Mouse (Mus musculus) neural tube, embryonic 15.5 days (tissue): ENCODE results near the gene Olfr430. TPM values are rescaled to one million over a fixed set of nuclear protein-coding genes. Genes with fewer than 3 reads are reported as not detected.

ENCODE experiments used
- ATAC-seq: fragments of 200-750 bp; cut with Nextera tagmentation; 2 replicates; pipeline ENCODE4 v1.8.0; 2017; ENCODE audit warnings: mild to moderate bottlenecking, moderate TSS enrichment, moderate library complexity; ENCODE audit not compliant: low FRiP score
- H3K27ac ChIP-seq: fragments of 300-500 bp; sonication (generic); replicated peaks from 2 replicates; pipeline ENCODE4 v1.5.1; 2015; ENCODE audit warnings: mild to moderate bottlenecking, inconsistent platforms
- H3K27me3 ChIP-seq: fragments of 300-500 bp; sonication (generic); replicated peaks from 2 replicates; pipeline ENCODE4 v1.6.1; 2015; ENCODE audit warnings: inconsistent platforms
- H3K36me3 ChIP-seq: fragments of 300-500 bp; sonication (generic); 2 replicates; pipeline ENCODE4 v1.6.1; 2015; ENCODE audit warnings: inconsistent platforms
- H3K4me1 ChIP-seq: fragments of 300-500 bp; sonication (generic); 2 replicates; pipeline ENCODE4 v1.6.1; 2015; ENCODE audit warnings: inconsistent platforms
- H3K4me2 ChIP-seq: fragments of 300-500 bp; sonication (generic); 2 replicates; pipeline ENCODE4 v1.6.1; 2015; ENCODE audit warnings: inconsistent platforms, mild to moderate bottlenecking, moderate library complexity
- H3K4me3 ChIP-seq: fragments of 300-500 bp; sonication (generic); replicated peaks from 2 replicates; pipeline ENCODE4 v1.5.1; 2015; ENCODE audit warnings: mild to moderate bottlenecking, inconsistent platforms
- H3K9ac ChIP-seq: fragments of 300-500 bp; sonication (generic); replicated peaks from 2 replicates; pipeline ENCODE4 v1.6.1; 2015; ENCODE audit warnings: mild to moderate bottlenecking, inconsistent platforms
- H3K9me3 ChIP-seq: fragments of 300-500 bp; sonication (generic); replicated peaks from 2 replicates; pipeline ENCODE4 v1.6.1; 2016; ENCODE audit warnings: inconsistent platforms
- WGBS: fragments of 180-500 bp; shearing (Covaris S2); methylation state at CpG from one replicate; pipeline ENCODE4 v1.1.7; 2015; ENCODE audit warnings: mixed read lengths; 5-methylcytosine and 5-hydroxymethylcytosine counted together
- polyA plus RNA-seq: library from polyadenylated mRNA; unstranded; fragments of >200 nt; fragmentation: Nextera tagmentation; extraction: Ambion mirVana; gene quantifications from 2 replicates; pipeline ENCODE4 v1.2.1, GENCODE M21; 2015

The Olfr430 gene
- polyA plus RNA-seq, 1 experiment from 2014 or later, result not detected

GRCm38 (mm10) chr1:174051931-174052536 is 14.4 kb upstream of the Olfr430 start:
- ATAC-seq, result no peak
- Histone ChIP-seq H3K9me3 (no peaks in the 10 kb centered on the region), H3K4me3 (no peak overlapping the region), H3K27me3 (no peaks in the 10 kb centered on the region), H3K9ac (no peak overlapping the region), H3K36me3 (no peaks in the 10 kb centered on the region), H3K4me2 (no peak overlapping the region), H3K4me1 (no peaks in the 10 kb centered on the region), H3K27ac (no peak overlapping the region)
- 90% methylated on average over 5 of the region's 5 CpGs for WGBS

- no peaks in the 10 kb centered on the region for H3K27me3 ChIP-seq
- no peaks in the 10 kb centered on the region for H3K36me3 ChIP-seq
- H3K4me1 ChIP-seq, result no peaks in the 10 kb centered on the region
- no peak overlapping the region for H3K27ac ChIP-seq
- H3K4me2 ChIP-seq, result no peak overlapping the region
- H3K9ac ChIP-seq, result no peak overlapping the region
- no peak for ATAC-seq
- no peaks in the 10 kb centered on the region for H3K9me3 ChIP-seq
- no peak overlapping the region for H3K4me3 ChIP-seq
- 94% methylated on average over 3 of the region's 3 CpGs for WGBS
Measured at GRCm38 (mm10) chr1:174052981-174053380, 13.4 kb upstream of the Olfr430 start.

GRCm38 (mm10) chr1:174055248-174055647 is 11.2 kb upstream of the Olfr430 start:
- no peak for ATAC-seq
- H3K4me3 ChIP-seq, result no peak overlapping the region
- WGBS, result 80% methylated on average over 2 of the region's 2 CpGs

DNA sequence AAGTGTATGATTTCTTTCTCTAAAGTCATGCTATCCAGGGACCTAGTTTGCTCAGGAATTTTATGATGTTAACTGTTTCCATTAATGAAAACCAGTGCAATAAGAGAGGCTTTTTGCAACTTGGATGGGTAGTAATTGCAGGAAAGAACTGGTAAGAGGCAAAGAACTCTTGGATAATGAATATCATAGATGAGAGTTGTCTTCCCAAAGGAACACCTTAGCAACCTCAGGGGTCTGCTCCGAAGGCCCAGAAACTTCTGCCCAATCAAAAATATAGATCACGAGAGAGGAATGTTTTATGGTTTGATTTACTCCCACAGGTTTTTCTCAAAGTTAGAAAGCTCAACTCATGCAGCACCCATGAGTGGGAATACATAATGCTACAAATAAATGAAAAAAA is 17.6 kb downstream of the Olfr430 start, which contains the start of gene Olfr429:
TSS of gene Olfr429 (plus strand) at position 301 of the 400 bp plus-strand sequence.
- Histone ChIP-seq H3K27ac (no peak within 1 kb of the TSS), H3K4me2 (no peak within 1 kb of the TSS)
- WGBS, result 91% methylated on average over 2 of the region's 2 CpGs

More at GRCm38 (mm10) chr1:174055248-174055647, 11.2 kb upstream of the Olfr430 start:
- Histone ChIP-seq H3K36me3 (no peaks in the 10 kb centered on the region), H3K4me1 (no peaks in the 10 kb centered on the region), H3K27me3 (no peaks in the 10 kb centered on the region), H3K9ac (no peak overlapping the region), H3K27ac (no peak overlapping the region), H3K9me3 (no peaks in the 10 kb centered on the region), H3K4me2 (no peak overlapping the region)

GRCm38 (mm10) chr1:174096591-174096990 is 30.2 kb downstream of the Olfr430 start, which contains the start of gene Olfr427:
TSS of gene Olfr427 (plus strand) at chr1:174096891.
- H3K36me3 ChIP-seq, result no peaks in the 10 kb centered on the region
- 98% methylated on average over 1 of the region's 1 CpGs for whole genome bisulfite sequencing

More for the DNA sequence above, 17.6 kb downstream of the Olfr430 start, which contains the start of gene Olfr429:
- ATAC-seq, result no peak
- no peaks in the 10 kb centered on the region for H3K9me3 ChIP-seq
- H3K4me1 ChIP-seq, result no peaks in the 10 kb centered on the region
- no peak within 1 kb of the TSS for H3K4me3 ChIP-seq
- no peaks in the 10 kb centered on the region for H3K27me3 ChIP-seq
- H3K9ac ChIP-seq, result no peak within 1 kb of the TSS
- H3K36me3 ChIP-seq, result no peaks in the 10 kb centered on the region

GRCm38 (mm10) chr1:174103735-174104134 is 37.3 kb downstream of the Olfr430 start:
- no peaks in the 10 kb centered on the region for H3K4me1 ChIP-seq
- no peak overlapping the region for H3K4me2 ChIP-seq
- no peak overlapping the region for H3K9ac ChIP-seq
- ATAC-seq, result no peak
- H3K27ac ChIP-seq, result no peak overlapping the region
- no peaks in the 10 kb centered on the region for H3K9me3 ChIP-seq
- WGBS, result 66% methylated on average over 2 of the region's 2 CpGs
- H3K4me3 ChIP-seq, result no peak overlapping the region
- no peaks in the 10 kb centered on the region for H3K27me3 ChIP-seq
- H3K36me3 ChIP-seq, result no peaks in the 10 kb centered on the region

More at GRCm38 (mm10) chr1:174096591-174096990, 30.2 kb downstream of the Olfr430 start, which contains the start of gene Olfr427:
- Histone ChIP-seq H3K27ac (no peak within 1 kb of the TSS), H3K9ac (no peak within 1 kb of the TSS), H3K4me3 (no peak within 1 kb of the TSS), H3K4me1 (no peaks in the 10 kb centered on the region), H3K4me2 (no peak within 1 kb of the TSS), H3K9me3 (no peaks in the 10 kb centered on the region), H3K27me3 (no peaks in the 10 kb centered on the region)
- no peak for ATAC-seq

- H3K4me2 ChIP-seq, result no peak within 1 kb of the TSS
- WGBS, result 54% methylated on average over 2 of the region's 2 CpGs
Measured at GRCm38 (mm10) chr1:174121062-174121461, 54.7 kb downstream of the Olfr430 start, which contains the start of gene Olfr231. TSS of gene Olfr231 (minus strand) at chr1:174121162.

More at GRCm38 (mm10) chr1:174121062-174121461, 54.7 kb downstream of the Olfr430 start, which contains the start of gene Olfr231:
- Histone ChIP-seq H3K4me3 (no peak within 1 kb of the TSS), H3K9ac (no peak within 1 kb of the TSS), H3K27ac (no peak within 1 kb of the TSS), H3K4me1 (no peaks in the 10 kb centered on the region), H3K9me3 (no peaks in the 10 kb centered on the region), H3K27me3 (no peaks in the 10 kb centered on the region), H3K36me3 (no peaks in the 10 kb centered on the region)
- no peak for ATAC-seq

Other genes with a start within 250 kb of the Olfr430 start
- 0.51 and 4.7 TPM in 2 replicates for gene Ifi211, start 153.6 kb upstream of the Olfr430 start, polyA plus RNA-seq
- gene Mndal, start 124.1 kb upstream of the Olfr430 start, polyA plus RNA-seq, result 1.1 and 11.7 TPM in 2 replicates
- 0.69 and 2.9 TPM in 2 replicates for gene Ifi203, start 123.9 kb upstream of the Olfr430 start, polyA plus RNA-seq
- 0.41 TPM in 1 of 2 replicates, not detected in the other for gene Ifi202b, start 83.9 kb upstream of the Olfr430 start, polyA plus RNA-seq
- 0.43 TPM in 1 of 2 replicates, not detected in the other for gene Ifi205, start 34.8 kb upstream of the Olfr430 start, polyA plus RNA-seq
- gene Olfr433, start 25.9 kb upstream of the Olfr430 start, polyA plus RNA-seq, result not detected in 2 replicates
- gene Olfr432, start 17.4 kb upstream of the Olfr430 start, polyA plus RNA-seq, result not detected in 2 replicates
- not detected in 2 replicates for gene Olfr429, start 17.7 kb downstream of the Olfr430 start, polyA plus RNA-seq
- not detected in 2 replicates for gene Olfr427, start 30.3 kb downstream of the Olfr430 start, polyA plus RNA-seq
- gene Olfr231, start 54.6 kb downstream of the Olfr430 start, polyA plus RNA-seq, result not detected in 2 replicates
- not detected in 2 replicates for gene Olfr424, start 64.9 kb downstream of the Olfr430 start, polyA plus RNA-seq
- not detected in 2 replicates for gene Olfr420, start 89.0 kb downstream of the Olfr430 start, polyA plus RNA-seq
- 0.06 and 0.20 TPM in 2 replicates for gene Spta1, start 106.2 kb downstream of the Olfr430 start, polyA plus RNA-seq
- not detected in 2 replicates for gene Olfr419, start 185.5 kb downstream of the Olfr430 start, polyA plus RNA-seq